Mouse (Mus musculus): Measurements from ENCODE around the gene Gm13287. TPM values are rescaled to one million over a fixed set of nuclear protein-coding genes. Genes with fewer than 3 reads are reported as not detected.
"Not testable (repeated sequence)": the region's sequence is repeated elsewhere in the genome, so short reads cannot be mapped to it uniquely, and the experiment has no call there.

Gm13287 gene
- polyA plus RNA-seq, 1 experiment from 2014 or later, result not detected

DNA sequence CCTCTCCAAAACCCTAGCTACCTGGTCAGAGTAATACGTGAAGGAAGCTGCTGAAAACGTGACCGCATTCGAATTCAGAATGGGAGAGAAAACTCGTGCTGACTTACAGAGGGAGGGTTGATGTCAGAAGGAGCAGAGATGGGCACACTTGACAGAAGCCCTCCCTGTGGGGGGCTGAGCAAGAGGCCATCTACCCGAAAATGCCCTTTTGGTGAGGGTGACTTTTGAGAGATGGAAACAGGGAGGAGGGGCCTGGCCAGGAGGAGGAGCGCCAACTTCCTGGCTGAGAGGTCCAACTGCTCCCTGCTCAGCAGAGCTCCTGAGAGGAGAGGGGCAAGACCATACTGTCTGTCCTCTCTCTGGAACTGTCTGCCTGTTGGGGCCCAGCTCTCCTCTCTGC is 21.2 kb upstream of the Gm13287 start, which contains the start of gene Ifnz:
Ifnz (plus strand) TSS at position 301 of the 400 bp plus-strand sequence.
- not testable (repeated sequence) for H3K79me2 ChIP-seq (ENCODE audit: inconsistent target); H3K36me3 ChIP-seq (ENCODE audit: inconsistent target)
- whole genome bisulfite sequencing (ENCODE audit: missing documents), result no CpG with 5 or more reads among the region's 7 CpGs
- H3K4me3 ChIP-seq (ENCODE audit: inconsistent target), result peak within 1 kb of the TSS; percentile 12; the same call in 1 of the 2 replicates
- H3K27ac ChIP-seq, result 0 out of 2 replicates have a peak within 1 kb of the TSS, but pooled peaks have one; percentile 33

DNA sequence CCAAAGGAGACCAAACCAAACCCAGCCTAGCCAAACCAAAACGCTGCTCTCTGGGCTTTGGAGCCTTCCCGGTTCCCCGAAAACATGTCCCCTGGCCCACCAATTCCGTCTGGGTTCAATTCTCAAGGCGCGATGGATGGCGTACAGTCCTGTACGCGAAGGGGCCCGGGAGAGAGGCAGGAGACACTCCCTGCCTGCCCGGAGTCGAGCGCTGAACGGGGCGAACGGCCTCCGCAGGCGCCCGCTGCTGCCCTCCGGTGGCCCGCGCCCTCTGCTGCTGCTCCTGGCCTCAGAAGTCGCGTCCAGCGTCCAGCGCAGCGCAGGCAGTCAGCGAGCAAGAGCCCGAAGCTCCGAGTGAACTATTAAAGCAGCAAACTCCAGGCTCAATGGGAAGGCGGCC is 20.7 kb upstream of the Gm13287 start:
- H3K79me2 ChIP-seq (ENCODE audit: inconsistent target); H3K36me3 ChIP-seq (ENCODE audit: inconsistent target): not testable (repeated sequence)
- no CpG with 5 or more reads among the region's 31 CpGs for WGBS (ENCODE audit: missing documents)
- H3K4me3 ChIP-seq (ENCODE audit: inconsistent target), result peak overlapping the region; percentile 12; the same call in 1 of the 2 replicates
- H3K27ac ChIP-seq, result 0 out of 2 replicates have a peak overlapping the region, but pooled peaks have one; percentile 33

DNA sequence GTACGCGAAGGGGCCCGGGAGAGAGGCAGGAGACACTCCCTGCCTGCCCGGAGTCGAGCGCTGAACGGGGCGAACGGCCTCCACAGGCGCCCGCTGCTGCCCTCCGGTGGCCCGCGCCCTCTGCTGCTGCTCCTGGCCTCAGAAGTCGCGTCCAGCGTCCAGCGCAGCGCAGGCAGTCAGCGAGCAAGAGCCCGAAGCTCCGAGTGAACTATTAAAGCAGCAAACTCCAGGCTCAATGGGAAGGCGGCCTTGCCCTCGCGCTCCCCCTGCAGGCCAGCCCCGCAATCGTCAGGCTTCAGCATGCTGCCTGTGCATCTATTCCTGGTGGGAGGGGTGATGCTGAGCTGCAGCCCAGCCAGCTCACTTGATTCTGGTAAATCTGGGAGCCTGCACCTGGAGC is 17.6 kb upstream of the Gm13287 start, which contains the start of gene Gm13276:
Gm13276 (plus strand) TSS at position 301 of the 400 bp plus-strand sequence.
- not testable (repeated sequence) for H3K27ac ChIP-seq; H3K36me3 ChIP-seq (ENCODE audit: inconsistent target); H3K4me3 ChIP-seq (ENCODE audit: inconsistent target); H3K79me2 ChIP-seq (ENCODE audit: inconsistent target)
- no CpG with 5 or more reads among the region's 27 CpGs for WGBS (ENCODE audit: missing documents)

DNA sequence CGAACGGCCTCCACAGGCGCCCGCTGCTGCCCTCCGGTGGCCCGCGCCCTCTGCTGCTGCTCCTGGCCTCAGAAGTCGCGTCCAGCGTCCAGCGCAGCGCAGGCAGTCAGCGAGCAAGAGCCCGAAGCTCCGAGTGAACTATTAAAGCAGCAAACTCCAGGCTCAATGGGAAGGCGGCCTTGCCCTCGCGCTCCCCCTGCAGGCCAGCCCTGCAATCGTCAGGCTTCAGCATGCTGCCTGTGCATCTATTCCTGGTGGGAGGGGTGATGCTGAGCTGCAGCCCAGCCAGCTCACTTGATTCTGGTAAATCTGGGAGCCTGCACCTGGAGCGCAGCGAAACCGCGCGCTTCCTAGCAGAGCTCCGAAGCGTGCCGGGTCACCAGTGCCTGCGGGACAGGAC is 14.7 kb upstream of the Gm13287 start, which contains the start of gene Gm13277:
Gm13277 (plus strand) TSS at position 231 of the 400 bp plus-strand sequence.
- H3K36me3 ChIP-seq (ENCODE audit: inconsistent target); H3K27ac ChIP-seq; H3K79me2 ChIP-seq (ENCODE audit: inconsistent target); H3K4me3 ChIP-seq (ENCODE audit: inconsistent target): not testable (repeated sequence)
- WGBS (ENCODE audit: missing documents), result no CpG with 5 or more reads among the region's 28 CpGs

DNA sequence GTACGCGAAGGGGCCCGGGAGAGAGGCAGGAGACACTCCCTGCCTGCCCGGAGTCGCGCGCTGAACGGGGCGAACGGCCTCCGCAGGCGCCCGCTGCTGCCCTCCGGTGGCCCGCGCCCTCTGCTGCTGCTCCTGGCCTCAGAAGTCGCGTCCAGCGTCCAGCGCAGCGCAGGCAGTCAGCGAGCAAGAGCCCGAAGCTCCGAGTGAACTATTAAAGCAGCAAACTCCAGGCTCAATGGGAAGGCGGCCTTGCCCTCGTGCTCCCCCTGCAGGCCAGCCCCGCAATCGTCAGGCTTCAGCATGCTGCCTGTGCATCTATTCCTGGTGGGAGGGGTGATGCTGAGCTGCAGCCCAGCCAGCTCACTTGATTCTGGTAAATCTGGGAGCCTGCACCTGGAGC is 11.8 kb upstream of the Gm13287 start, which contains the start of gene Gm13278:
Gm13278 (plus strand) TSS at position 301 of the 400 bp plus-strand sequence.
- not testable (repeated sequence) for H3K79me2 ChIP-seq (ENCODE audit: inconsistent target); H3K27ac ChIP-seq; H3K4me3 ChIP-seq (ENCODE audit: inconsistent target); H3K36me3 ChIP-seq (ENCODE audit: inconsistent target)
- WGBS (ENCODE audit: missing documents), result no CpG with 5 or more reads among the region's 28 CpGs

DNA sequence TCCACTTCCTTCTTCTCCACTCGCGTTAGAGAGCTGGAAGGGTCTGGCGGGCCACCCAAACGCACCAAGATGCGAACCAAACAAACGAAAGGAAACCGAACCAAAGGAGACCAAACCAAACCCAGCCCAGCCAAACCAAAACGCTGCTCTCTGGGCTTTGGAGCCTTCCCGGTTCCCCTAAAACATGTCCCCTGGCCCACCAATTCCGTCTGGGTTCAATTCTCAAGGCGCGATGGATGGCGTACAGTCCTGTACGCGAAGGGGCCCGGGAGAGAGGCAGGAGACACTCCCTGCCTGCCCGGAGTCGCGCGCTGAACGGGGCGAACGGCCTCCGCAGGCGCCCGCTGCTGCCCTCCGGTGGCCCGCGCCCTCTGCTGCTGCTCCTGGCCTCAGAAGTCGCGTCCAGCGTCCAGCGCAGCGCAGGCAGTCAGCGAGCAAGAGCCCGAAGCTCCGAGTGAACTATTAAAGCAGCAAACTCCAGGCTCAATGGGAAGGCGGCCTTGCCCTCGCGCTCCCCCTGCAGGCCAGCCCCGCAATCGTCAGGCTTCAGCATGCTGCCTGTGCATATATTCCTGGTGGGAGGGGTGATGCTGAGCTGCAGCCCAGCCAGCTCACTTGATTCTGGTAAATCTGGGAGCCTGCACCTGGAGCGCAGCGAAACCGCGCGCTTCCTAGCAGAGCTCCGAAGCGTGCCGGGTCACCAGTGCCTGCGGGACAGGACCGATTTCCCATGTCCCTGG is 8.9 kb upstream of the Gm13287 start, which contains the start of gene Gm13275:
Gm13275 (plus strand) TSS at position 552 of the 740 bp plus-strand sequence.
- H3K36me3 ChIP-seq (ENCODE audit: inconsistent target); H3K27ac ChIP-seq; H3K79me2 ChIP-seq (ENCODE audit: inconsistent target); H3K4me3 ChIP-seq (ENCODE audit: inconsistent target): not testable (repeated sequence)
- WGBS (ENCODE audit: missing documents), result 0% methylated on average over 1 of the region's 52 CpGs

DNA sequence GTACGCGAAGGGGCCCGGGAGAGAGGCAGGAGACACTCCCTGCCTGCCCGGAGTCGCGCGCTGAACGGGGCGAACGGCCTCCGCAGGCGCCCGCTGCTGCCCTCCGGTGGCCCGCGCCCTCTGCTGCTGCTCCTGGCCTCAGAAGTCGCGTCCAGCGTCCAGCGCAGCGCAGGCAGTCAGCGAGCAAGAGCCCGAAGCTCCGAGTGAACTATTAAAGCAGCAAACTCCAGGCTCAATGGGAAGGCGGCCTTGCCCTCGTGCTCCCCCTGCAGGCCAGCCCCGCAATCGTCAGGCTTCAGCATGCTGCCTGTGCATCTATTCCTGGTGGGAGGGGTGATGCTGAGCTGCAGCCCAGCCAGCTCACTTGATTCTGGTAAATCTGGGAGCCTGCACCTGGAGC is 6.0 kb upstream of the Gm13287 start, which contains the start of gene Gm13279:
Gm13279 (plus strand) TSS at position 301 of the 400 bp plus-strand sequence.
- no CpG with 5 or more reads among the region's 28 CpGs for WGBS (ENCODE audit: missing documents)
- not testable (repeated sequence) for H3K27ac ChIP-seq

DNA sequence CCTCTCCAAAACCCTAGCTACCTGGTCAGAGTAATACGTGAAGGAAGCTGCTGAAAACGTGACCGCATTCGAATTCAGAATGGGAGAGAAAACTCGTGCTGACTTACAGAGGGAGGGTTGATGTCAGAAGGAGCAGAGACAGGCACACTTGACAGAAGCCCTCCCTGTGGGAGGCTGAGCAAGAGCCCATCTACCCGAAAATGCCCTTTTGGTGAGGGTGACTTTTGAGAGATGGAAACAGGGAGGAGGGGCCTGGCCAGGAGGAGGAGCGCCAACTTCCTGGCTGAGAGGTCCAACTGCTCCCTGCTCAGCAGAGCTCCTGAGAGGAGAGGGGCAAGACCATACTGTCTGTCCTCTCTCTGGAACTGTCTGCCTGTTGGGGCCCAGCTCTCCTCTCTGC is 3.7 kb upstream of the Gm13287 start, which contains the start of gene Gm13285:
Gm13285 (plus strand) TSS at position 301 of the 400 bp plus-strand sequence.
- H3K4me3 ChIP-seq (ENCODE audit: inconsistent target); H3K27ac ChIP-seq; H3K79me2 ChIP-seq (ENCODE audit: inconsistent target); H3K36me3 ChIP-seq (ENCODE audit: inconsistent target): not testable (repeated sequence)
- no CpG with 5 or more reads among the region's 7 CpGs for WGBS (ENCODE audit: missing documents)

More for the DNA sequence above, 6.0 kb upstream of the Gm13287 start, which contains the start of gene Gm13279:
- H3K36me3 ChIP-seq (ENCODE audit: inconsistent target); H3K79me2 ChIP-seq (ENCODE audit: inconsistent target); H3K4me3 ChIP-seq (ENCODE audit: inconsistent target): not testable (repeated sequence)

DNA sequence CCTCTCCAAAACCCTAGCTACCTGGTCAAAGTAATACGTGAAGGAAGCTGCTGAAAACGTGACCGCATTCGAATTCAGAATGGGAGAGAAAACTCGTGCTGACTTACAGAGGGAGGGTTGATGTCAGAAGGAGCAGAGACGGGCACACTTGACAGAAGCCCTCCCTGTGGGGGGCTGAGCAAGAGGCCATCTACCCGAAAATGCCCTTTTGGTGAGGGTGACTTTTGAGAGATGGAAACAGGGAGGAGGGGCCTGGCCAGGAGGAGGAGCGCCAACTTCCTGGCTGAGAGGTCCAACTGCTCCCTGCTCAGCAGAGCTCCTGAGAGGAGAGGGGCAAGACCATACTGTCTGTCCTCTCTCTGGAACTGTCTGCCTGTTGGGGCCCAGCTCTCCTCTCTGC is 2.2 kb downstream of the Gm13287 start, which contains the start of gene Gm13288:
Gm13288 (plus strand) TSS at position 301 of the 400 bp plus-strand sequence.
- not testable (repeated sequence) for H3K79me2 ChIP-seq (ENCODE audit: inconsistent target); H3K36me3 ChIP-seq (ENCODE audit: inconsistent target); H3K4me3 ChIP-seq (ENCODE audit: inconsistent target); H3K27ac ChIP-seq
- WGBS (ENCODE audit: missing documents), result no CpG with 5 or more reads among the region's 8 CpGs

DNA sequence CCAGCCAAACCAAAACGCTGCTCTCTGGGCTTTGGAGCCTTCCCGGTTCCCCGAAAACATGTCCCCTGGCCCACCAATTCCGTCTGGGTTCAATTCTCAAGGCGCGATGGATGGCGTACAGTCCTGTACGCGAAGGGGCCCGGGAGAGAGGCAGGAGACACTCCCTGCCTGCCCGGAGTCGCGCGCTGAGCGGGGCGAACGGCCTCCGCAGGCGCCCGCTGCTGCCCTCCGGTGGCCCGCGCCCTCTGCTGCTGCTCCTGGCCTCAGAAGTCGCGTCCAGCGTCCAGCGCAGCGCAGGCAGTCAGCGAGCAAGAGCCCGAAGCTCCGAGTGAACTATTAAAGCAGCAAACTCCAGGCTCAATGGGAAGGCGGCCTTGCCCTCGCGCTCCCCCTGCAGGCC is 2.7 kb downstream of the Gm13287 start:
- H3K4me3 ChIP-seq (ENCODE audit: inconsistent target); H3K27ac ChIP-seq; H3K79me2 ChIP-seq (ENCODE audit: inconsistent target); H3K36me3 ChIP-seq (ENCODE audit: inconsistent target): not testable (repeated sequence)
- WGBS (ENCODE audit: missing documents), result no CpG with 5 or more reads among the region's 34 CpGs

DNA sequence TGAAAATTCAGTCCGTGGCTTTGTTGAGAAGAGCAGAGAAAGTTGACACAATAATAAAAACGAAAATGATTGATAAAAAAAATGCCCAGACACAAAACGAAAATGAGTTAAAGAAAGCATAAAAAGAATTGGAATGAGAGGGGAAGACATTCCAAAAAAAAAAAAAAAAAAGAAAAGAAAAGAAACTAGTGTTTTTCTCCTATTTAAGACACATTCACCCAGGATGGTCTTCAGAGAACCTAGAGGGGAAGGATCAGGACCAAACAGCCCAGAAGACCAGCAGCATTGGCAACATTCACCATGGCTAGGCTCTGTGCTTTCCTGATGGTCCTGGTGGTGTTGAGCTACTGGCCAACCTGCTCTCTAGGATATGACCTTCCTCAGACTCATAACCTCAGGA is 12.9 kb downstream of the Gm13287 start, which contains the start of gene Ifna7:
Ifna7 (plus strand) TSS at position 301 of the 400 bp plus-strand sequence.
- H3K27ac ChIP-seq, result no peak within 1 kb of the TSS

DNA sequence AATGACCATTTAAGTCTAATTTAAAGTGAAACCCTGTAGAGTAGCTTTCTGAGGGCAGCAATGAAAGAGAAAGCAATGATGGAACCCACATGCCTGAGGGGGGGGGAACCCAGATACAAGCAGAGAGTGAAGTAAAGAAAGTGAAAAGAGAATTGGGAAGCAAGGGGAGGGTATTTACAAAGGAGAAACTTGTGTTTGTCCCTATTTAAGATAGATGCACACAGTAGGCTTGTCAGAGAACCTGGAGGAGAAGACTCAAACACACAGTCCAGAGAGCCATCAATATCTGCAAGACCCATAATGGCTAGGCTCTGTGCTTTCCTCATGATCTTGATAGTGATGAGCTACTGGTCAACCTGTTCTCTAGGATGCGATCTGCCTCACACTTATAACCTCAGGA is 16.6 kb downstream of the Gm13287 start, which contains the start of gene Ifna11:
Ifna11 (plus strand) TSS at position 301 of the 400 bp plus-strand sequence.
- no peaks in the 10 kb centered on the region for H3K79me2 ChIP-seq (ENCODE audit: inconsistent target)
- 92% methylated on average over 1 of the region's 1 CpGs for WGBS (ENCODE audit: missing documents)
- no peaks in the 10 kb centered on the region for H3K36me3 ChIP-seq (ENCODE audit: inconsistent target)
- H3K4me3 ChIP-seq (ENCODE audit: inconsistent target), result no peak within 1 kb of the TSS
- H3K27ac ChIP-seq, result no peak within 1 kb of the TSS

More for the DNA sequence above, 12.9 kb downstream of the Gm13287 start, which contains the start of gene Ifna7:
- no peak within 1 kb of the TSS for H3K4me3 ChIP-seq (ENCODE audit: inconsistent target)
- 80% methylated on average over 2 of the region's 3 CpGs for WGBS (ENCODE audit: missing documents)
- no peaks in the 10 kb centered on the region for H3K36me3 ChIP-seq (ENCODE audit: inconsistent target)
- H3K79me2 ChIP-seq (ENCODE audit: inconsistent target), result no peaks in the 10 kb centered on the region

DNA sequence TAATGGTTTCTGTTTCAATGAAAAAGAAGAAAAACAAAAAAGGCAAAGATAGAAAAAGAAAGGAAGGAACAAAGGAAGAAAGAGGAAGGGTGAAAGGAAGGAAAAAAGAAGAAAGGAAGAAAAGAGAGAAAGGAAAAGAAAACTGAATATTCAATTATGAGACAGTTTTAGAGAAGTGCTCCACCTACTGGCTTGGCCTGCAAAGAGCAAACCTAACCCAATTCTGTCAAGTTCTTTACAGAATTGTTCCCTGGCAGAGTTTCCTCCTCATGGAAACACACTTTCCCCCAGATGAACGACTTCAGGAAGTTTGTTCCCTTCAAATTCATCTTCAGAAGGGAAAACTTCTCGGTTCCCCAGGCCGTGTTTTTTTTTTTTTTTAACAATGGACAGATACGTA is 19.9 kb downstream of the Gm13287 start:
- no peak overlapping the region for H3K27ac ChIP-seq
- 0% methylated on average over 3 of the region's 4 CpGs for WGBS (ENCODE audit: missing documents)
- no peak overlapping the region for H3K4me3 ChIP-seq (ENCODE audit: inconsistent target)
- H3K36me3 ChIP-seq (ENCODE audit: inconsistent target), result no peaks in the 10 kb centered on the region
- H3K79me2 ChIP-seq (ENCODE audit: inconsistent target), result no peaks in the 10 kb centered on the region

DNA sequence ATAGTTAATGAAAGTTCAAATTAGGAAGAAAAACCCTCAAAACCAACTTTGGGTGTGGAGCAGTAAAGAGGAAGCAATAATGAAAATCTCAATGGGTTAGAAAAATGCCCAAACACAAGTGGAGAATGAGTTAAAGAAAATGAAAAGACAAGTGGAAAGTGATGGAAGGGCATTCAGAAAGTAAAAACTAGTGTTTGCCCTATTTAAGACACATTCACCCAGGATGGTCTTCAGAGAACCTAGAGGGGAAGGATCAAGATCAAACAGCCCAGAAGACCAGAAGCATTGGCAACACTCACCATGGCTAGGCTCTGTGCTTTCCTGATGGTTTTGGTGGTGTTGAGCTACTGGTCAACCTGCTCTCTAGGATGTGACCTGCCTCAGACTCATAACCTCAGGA is 24.1 kb downstream of the Gm13287 start, which contains the start of gene Ifna6:
Ifna6 (plus strand) TSS at position 301 of the 400 bp plus-strand sequence.
- H3K27ac ChIP-seq; H3K4me3 ChIP-seq (ENCODE audit: inconsistent target); H3K79me2 ChIP-seq (ENCODE audit: inconsistent target); H3K36me3 ChIP-seq (ENCODE audit: inconsistent target): not testable (repeated sequence)

DNA sequence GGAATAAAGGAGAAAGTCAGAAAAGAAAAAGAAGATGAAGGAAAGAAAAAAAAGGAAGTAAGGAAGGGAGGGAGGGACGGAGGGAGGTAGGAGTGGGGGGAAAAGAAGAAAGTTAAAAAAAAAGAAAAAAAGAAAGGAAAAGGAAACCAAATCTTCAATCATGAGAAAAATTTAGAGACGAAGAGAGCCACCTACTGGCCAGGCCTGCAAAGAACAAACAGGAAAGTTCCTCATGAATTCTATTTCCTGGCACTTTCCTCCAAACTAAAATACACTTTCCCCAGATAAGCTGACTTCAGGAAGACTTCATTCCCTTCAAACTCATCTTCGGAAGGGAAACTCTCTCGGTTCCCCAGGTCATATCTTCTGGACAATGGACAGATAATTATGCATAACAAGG is 27.5 kb downstream of the Gm13287 start:
- 41% methylated on average over 3 of the region's 4 CpGs for WGBS (ENCODE audit: missing documents)
- Histone ChIP-seq H3K27ac (no peak overlapping the region), H3K36me3 (ENCODE audit: inconsistent target) (no peaks in the 10 kb centered on the region), H3K4me3 (ENCODE audit: inconsistent target) (no peak overlapping the region), H3K79me2 (ENCODE audit: inconsistent target) (no peaks in the 10 kb centered on the region)
